Mouse (Mus musculus) stomach, postnatal 0 days (tissue): Measurements from ENCODE around the gene Tex33. TPM values are rescaled to one million over a fixed set of nuclear protein-coding genes. Genes with fewer than 3 reads are reported as not detected.
A peak's percentile ranks its signal among the peaks of the same experiment; 100 is the strongest.

Experiments used
- ATAC-seq: fragments of 200-750 bp; cut with Nextera tagmentation; 2 replicates; pipeline ENCODE4 v1.8.0; 2017; ENCODE audit not compliant: low FRiP score, low TSS enrichment
- DNase-seq: peaks from one replicate; pipeline ENCODE4 v3.0.0-alpha.2; 2016; ENCODE audit warnings: low spot score
- H3K27ac ChIP-seq: fragments of 300-500 bp; sonication (generic); replicated peaks from 2 replicates; pipeline ENCODE4 v1.5.1; 2014; ENCODE audit warnings: mild to moderate bottlenecking, control low read depth
- H3K27me3 ChIP-seq: fragments of 300-500 bp; sonication (generic); 2 replicates; pipeline ENCODE4 v1.6.1; 2014; ENCODE audit warnings: low read length; ENCODE audit not compliant: control insufficient read depth, insufficient read depth
- H3K36me3 ChIP-seq: fragments of 300-500 bp; sonication (generic); 2 replicates; pipeline ENCODE4 v1.6.1; 2014; ENCODE audit warnings: low read length, mixed read lengths; ENCODE audit not compliant: control insufficient read depth, insufficient read depth
- H3K4me1 ChIP-seq: fragments of 300-500 bp; sonication (generic); replicated peaks from 2 replicates; pipeline ENCODE4 v1.6.1; 2014; ENCODE audit warnings: antibody characterized with exemption; ENCODE audit not compliant: control insufficient read depth, insufficient read depth
- H3K4me2 ChIP-seq: fragments of 300-500 bp; sonication (generic); replicated peaks from 2 replicates; pipeline ENCODE4 v1.6.1; 2014; ENCODE audit warnings: low read depth, mild to moderate bottlenecking, control low read depth, moderate library complexity
- H3K4me3 ChIP-seq: fragments of 300-500 bp; sonication (generic); 2 replicates; pipeline ENCODE4 v1.5.1; 2014; ENCODE audit warnings: low read depth, low read length, control low read depth
- H3K9ac ChIP-seq: fragments of 300-500 bp; sonication (generic); 2 replicates; pipeline ENCODE4 v1.6.1; 2014; ENCODE audit warnings: mild to moderate bottlenecking, low read length, control low read depth, mixed read lengths
- H3K9me3 ChIP-seq: fragments of 300-500 bp; sonication (generic); 2 replicates; pipeline ENCODE4 v1.6.1; 2016; ENCODE audit warnings: low read length; ENCODE audit not compliant: control insufficient read depth
- CTCF ChIP-seq: IDR thresholded peaks from 2 replicates; pipeline ENCODE4 v1.5.1; 2016; ENCODE audit warnings: antibody characterized with exemption, low read depth, mild to moderate bottlenecking, moderate library complexity
- EP300 ChIP-seq: optimal IDR thresholded peaks from 2 replicates; pipeline ENCODE3; 2016; ENCODE audit warnings: antibody characterized with exemption
- WGBS: fragments of 180-500 bp; shearing (Covaris S2); extraction: QIAGEN DNeasy Blood & Tissue Kit; methylation state at CpG from one replicate; pipeline ENCODE4 v1.1.7; 2014; 5-methylcytosine and 5-hydroxymethylcytosine counted together
- polyA plus RNA-seq: library from polyadenylated mRNA; unstranded; fragments of >200 nt; fragmentation: Nextera tagmentation; extraction: Ambion mirVana; gene quantifications from 2 replicates; pipeline ENCODE4 v1.2.1, GENCODE M21; 2015

Tex33 gene
- polyA plus RNA-seq, 1 experiment from 2014 or later = not detected

DNA sequence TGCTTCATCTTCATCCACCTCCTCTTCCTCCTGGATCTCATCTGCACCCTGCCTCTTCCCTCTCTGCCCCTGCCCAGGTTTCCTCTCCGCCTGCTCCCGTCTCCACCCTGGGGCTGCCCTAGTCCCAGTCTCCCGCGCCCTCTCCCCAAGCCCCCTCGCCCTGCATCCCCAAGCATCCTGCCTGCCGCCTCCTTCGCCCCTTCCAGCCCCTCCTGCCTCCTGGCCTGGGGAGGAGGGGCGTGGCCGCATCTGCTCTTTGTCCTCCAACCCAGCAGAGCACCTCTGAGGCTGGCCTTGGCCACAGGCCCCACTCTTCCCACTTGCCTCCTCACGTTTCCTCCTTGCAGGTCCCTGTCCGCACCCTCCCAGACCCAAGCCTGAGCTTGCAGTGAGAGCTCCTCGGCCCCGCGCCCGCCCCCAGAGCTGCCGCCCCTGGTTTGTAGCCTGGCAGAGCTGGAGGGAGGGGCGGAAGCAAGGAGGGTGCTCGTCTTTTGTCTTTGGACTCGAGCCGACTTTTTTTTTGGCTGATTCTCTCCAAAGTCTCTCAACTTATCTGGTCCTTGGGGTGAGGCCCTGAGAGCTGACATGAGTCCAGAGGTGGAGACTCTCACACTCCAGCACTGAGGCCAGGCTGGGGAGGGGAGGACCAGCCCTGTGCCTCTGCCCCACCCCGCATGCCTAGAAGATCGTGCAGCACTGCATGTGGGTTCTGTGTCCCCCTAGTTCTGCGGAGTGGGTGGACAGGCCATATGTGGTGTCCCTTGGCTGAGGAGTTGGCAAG is 41.7 kb upstream of the Tex33 start:
- H3K9ac ChIP-seq = peak overlapping the region; percentile 43; the same call in 1 of the 2 replicates

DNA sequence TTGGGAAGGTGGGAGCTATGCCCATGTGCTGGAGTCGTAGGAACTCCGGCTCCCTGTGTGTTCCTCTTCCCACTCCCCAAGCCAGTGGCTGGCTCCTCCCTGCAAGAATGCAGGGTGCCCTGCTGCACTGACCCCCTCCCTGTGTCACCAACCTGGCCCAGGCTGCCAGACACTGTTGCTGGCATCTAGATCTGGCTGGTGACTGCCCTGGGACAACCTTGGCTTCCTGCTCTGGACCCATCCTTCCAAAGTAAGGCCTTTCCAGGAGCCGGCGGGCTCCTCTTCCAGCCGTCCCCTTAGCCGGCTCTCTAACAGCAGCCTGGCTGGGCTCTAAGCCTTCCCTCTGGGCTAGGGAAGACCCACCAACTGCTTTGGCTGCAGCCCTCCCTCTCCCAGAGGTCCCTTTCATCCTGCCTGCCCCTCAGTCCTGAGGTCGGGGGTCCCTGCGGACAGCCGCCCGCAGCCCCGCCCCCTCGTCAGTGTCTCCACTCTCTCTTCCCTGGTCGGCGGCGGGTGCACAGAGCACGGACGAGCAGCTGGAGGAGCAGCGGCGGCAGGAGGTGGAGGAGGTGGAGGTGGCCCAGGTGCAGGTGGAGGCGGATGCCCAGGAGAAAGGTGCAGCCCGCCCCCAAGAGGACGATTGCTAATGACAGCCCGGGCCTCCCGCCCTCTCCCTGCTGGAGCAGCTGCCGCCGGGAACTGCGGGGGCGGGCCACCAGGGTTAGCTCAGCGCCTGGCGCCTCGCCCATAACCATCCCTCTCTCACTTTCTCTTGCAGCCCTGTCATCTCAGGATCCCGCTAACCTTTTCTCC is 40.9 kb upstream of the Tex33 start:
- peaks cover 3% of the 10 kb centered on the region; the same call in 1 of the 2 replicates for H3K4me1 ChIP-seq
- H3K9me3 ChIP-seq = no peaks in the 10 kb centered on the region
- 13% methylated on average over 29 of the region's 32 CpGs for WGBS
- peaks cover 7% of the 10 kb centered on the region; the same call in 1 of the 2 replicates for H3K36me3 ChIP-seq
- DNase-seq = peak; percentile 91
- peak overlapping the region; percentile 18 for H3K4me3 ChIP-seq
- peak overlapping the region; percentile 53 for H3K4me2 ChIP-seq
- TF ChIP-seq EP300 (no peak), CTCF (peak; percentile 67)
- H3K27ac ChIP-seq = peak overlapping the region; percentile 74
- H3K27me3 ChIP-seq = no peaks in the 10 kb centered on the region
- H3K9ac ChIP-seq = peak overlapping the region; percentile 47; the same call in 1 of the 2 replicates
- peak; percentile 71 for ATAC-seq

More for the DNA sequence above, 41.7 kb upstream of the Tex33 start:
- peak overlapping the region; percentile 18; the same call in 1 of the 2 replicates for H3K4me3 ChIP-seq
- H3K27me3 ChIP-seq = no peaks in the 10 kb centered on the region
- DNase-seq (peak; percentile 53), ATAC-seq (peak; percentile 27)
- H3K27ac ChIP-seq = peak overlapping the region; percentile 74
- H3K36me3 ChIP-seq = peaks cover 7% of the 10 kb centered on the region; the same call in 1 of the 2 replicates
- 15% methylated on average over 22 of the region's 23 CpGs for WGBS
- peak overlapping the region; percentile 53 for H3K4me2 ChIP-seq
- H3K4me1 ChIP-seq = peaks cover 3% of the 10 kb centered on the region; the same call in 1 of the 2 replicates
- 0 out of 2 replicates have a peak, but pooled peaks have one; percentile 2 for TF ChIP-seq CTCF
- no peak for TF ChIP-seq EP300
- no peaks in the 10 kb centered on the region for H3K9me3 ChIP-seq

GRCm38 (mm10) chr15:78435681-78436080 is 40.0 kb upstream of the Tex33 start:
- Histone ChIP-seq H3K4me3 (no peak overlapping the region), H3K27ac (no peak overlapping the region), H3K9me3 (no peaks in the 10 kb centered on the region), H3K4me1 (peaks cover 3% of the 10 kb centered on the region; the same call in 1 of the 2 replicates), H3K27me3 (no peaks in the 10 kb centered on the region), H3K4me2 (no peak overlapping the region), H3K9ac (no peak overlapping the region), H3K36me3 (peaks cover 7% of the 10 kb centered on the region; the same call in 1 of the 2 replicates)
- no peak for ATAC-seq
- WGBS = 84% methylated on average over 11 of the region's 11 CpGs
- no peak for DNase-seq
- no peak for TF ChIP-seq CTCF
- no peak for TF ChIP-seq EP300

GRCm38 (mm10) chr15:78434896-78435520 is 39.3 kb upstream of the Tex33 start:
- DNase-seq = no peak

GRCm38 (mm10) chr15:78431541-78432121 is 35.9 kb upstream of the Tex33 start:
- Histone ChIP-seq H3K27me3 (no peaks in the 10 kb centered on the region), H3K36me3 (peaks cover 7% of the 10 kb centered on the region; the same call in 1 of the 2 replicates), H3K9ac (no peak overlapping the region; the same call in 1 of the 2 replicates), H3K27ac (no peak overlapping the region), H3K4me1 (0 out of 2 replicates have a peak, but pooled peaks cover 3% of the 10 kb centered on the region), H3K4me2 (no peak overlapping the region), H3K4me3 (no peak overlapping the region), H3K9me3 (no peaks in the 10 kb centered on the region)
- TF ChIP-seq EP300 = no peak
- TF ChIP-seq CTCF = no peak
- DNase-seq (no peak), ATAC-seq (peak; percentile 11; the same call in 1 of the 2 replicates)
- WGBS = 77% methylated on average over 7 of the region's 7 CpGs

More at GRCm38 (mm10) chr15:78434896-78435520, 39.3 kb upstream of the Tex33 start:
- Histone ChIP-seq H3K4me2 (no peak overlapping the region), H3K27me3 (no peaks in the 10 kb centered on the region), H3K27ac (no peak overlapping the region), H3K9ac (no peak overlapping the region), H3K4me1 (peaks cover 3% of the 10 kb centered on the region; the same call in 1 of the 2 replicates), H3K9me3 (no peaks in the 10 kb centered on the region), H3K36me3 (peaks cover 7% of the 10 kb centered on the region; the same call in 1 of the 2 replicates), H3K4me3 (no peak overlapping the region)
- WGBS = 38% methylated on average over 6 of the region's 6 CpGs
- TF ChIP-seq EP300 (no peak), CTCF (peak; percentile 75)
- ATAC-seq = no peak
